Mouse (Mus musculus): Measurements from ENCODE around the gene Ormdl3.
A peak's percentile ranks its signal among the peaks of the same experiment; 100 is the strongest.

Ormdl3 gene

DNA sequence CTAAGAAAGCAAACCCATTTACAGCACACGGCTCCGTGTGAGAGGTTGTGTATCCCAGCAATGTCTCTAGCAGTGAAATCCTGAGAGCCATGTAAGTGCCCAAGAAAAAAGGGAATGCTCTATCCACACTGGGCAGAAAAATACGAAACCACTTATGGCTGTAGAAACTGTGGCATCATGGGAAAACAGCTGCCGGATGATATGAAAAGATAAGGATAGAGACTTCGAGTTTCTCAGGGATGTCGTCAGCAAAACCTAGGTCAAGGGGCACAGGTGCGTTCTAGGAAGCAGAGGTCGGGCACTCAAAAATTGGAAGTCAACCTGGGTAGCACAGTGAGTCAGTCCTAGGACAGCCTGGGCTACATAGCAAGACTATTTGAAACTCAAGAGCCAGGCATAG lies 2.1 kb upstream of the Ormdl3 start:
- DNase-seq (ENCODE audit: extremely low spot score, low spot score), result no peak

- DNase-seq (ENCODE audit: extremely low spot score, low spot score), result no peak
Observed at GRCm38 (mm10) chr11:98588833-98589281, 1.7 kb upstream of the Ormdl3 start.

- DNase-seq (ENCODE audit: extremely low spot score, low spot score), result peak; percentile 60
Observed at GRCm38 (mm10) chr11:98587684-98588546, 747 bp upstream of the Ormdl3 start.

DNA sequence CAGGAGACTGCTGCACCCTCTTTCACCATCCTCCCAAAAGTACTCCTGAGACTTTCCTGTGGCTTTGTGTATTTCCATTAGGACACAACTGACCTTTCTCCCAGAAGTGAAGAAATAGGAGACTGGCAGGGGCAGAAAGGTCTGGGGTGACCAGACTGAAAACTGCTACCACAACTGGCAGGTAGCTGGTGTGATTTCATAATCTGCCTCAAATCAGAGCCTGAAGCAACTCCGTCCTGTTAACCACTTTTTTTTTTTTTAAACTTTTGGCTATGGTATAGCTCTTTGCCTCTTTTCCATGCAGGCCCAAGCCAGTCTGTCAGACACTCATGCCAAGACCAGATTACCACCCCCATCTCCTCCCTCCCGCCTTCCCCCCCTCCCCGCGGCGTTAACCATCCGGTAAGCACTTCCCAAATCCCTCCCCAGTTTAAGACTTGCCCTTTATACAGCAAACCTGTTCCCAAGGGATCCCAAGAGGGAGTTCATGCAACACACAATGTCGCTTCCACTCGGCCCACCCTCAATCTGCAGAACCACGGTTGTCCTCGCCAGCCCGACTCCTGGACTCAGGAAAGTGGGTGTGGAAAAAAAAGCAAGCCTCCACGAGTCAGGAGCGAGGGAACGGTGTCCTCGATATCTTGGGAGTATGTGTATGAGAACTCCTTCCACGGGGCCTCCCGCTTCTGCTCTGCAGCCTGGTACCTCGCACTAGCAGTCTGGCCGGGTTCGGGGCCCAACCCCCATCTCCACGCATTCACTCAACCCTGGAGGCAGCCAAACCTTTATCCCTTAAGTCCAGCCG lies 879 bp downstream of the Ormdl3 start:
- no peak for DNase-seq (ENCODE audit: extremely low spot score, low spot score)

GRCm38 (mm10) chr11:98584629-98585177 lies 2.5 kb downstream of the Ormdl3 start:
- DNase-seq (ENCODE audit: extremely low spot score, low spot score), result no peak

DNA sequence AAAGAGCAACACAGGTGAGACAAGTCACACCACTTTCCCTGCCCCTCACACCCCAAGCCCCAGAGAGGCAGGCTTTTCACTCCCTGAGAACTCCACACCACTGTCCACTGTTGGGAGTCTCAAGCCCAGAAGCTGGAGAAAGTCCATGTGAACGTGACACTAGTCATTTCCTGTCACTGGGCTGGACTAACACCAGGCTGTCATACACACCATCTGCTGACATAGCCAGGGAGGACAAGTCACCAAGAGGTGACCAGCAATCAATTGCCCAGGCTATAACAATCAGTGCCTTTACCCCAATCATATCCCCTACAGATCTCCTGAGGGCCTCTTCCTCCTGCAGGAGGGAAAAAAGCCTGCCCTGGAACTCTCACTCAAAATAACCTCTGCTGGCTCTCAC lies 3.0 kb downstream of the Ormdl3 start:
- DNase-seq (ENCODE audit: extremely low spot score, low spot score), result no peak

DNA sequence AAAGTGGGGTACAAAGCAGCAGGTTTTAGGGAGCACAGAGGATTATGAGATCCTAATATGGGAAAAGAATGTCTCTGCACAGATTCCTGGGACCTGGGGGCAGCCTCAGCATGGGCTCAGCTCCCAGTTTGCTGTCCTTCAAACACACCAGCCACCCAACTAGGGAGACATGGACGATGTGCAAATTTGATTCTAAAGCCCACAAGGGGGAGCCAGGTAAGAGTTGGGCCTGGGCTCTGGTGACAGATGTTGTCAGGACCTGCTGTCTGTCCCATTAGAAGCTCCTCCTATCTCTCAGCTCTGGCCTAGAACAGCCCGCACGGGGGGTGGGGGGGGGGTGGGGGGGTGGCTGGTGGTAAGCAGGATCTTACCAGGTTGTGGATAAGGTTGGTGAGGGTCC lies 3.6 kb downstream of the Ormdl3 start:
- DNase-seq (ENCODE audit: extremely low spot score, low spot score), result no peak

DNA sequence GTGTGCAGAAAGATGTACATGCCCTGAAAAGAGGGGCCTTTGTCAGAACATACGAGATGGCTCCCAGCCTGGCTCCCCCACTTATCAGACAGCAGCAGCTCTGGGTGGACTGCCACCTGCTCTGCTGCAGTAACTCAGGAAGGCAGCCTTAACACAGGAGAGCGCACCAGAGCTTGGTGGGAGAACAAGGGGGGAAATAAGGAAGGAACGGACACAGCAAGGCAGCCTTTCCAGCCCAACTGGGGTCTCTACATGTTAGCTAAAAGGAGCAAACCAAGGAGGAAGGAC lies 4.0 kb downstream of the Ormdl3 start:
- no peak for DNase-seq (ENCODE audit: extremely low spot score, low spot score)

DNA sequence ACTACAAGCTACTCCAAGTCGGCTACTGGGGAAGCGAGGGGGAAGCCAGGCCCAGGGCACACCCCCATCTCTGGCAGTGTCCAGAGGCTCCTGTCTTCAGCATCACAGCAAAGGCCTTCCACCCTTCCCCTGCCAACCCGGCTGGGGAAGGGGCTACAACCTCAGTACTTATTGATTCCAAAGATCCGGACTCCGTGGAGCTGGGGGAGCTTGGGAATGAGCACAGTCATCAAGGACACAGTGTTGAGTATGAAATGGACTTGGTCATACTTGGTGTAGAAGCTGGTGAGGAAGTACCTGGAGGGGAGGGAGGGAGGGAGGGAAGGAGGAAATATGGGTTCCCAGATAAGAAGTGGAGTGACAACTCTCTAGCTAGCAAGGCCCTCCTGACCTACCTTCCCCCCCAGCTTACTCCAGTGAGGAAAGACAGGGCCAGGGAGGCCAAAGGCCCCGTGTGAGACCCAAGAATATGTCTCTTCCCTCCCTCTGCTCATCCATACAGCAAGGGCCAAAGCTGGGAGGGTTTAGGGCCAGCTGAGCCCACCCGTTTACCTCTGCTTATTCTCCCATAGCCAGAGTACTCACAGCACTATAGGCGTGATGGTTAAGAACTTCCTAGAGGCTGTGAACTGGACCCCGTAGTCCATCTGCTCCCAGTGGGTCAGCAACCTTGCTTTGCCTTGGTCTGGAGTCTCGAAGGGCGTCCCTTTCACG lies 4.5 kb downstream of the Ormdl3 start:
- DNase-seq (ENCODE audit: extremely low spot score, low spot score), result no peak

GRCm38 (mm10) chr11:98582030-98582388 lies 5.2 kb downstream of the Ormdl3 start:
- DNase-seq (ENCODE audit: extremely low spot score, low spot score), result no peak

DNA sequence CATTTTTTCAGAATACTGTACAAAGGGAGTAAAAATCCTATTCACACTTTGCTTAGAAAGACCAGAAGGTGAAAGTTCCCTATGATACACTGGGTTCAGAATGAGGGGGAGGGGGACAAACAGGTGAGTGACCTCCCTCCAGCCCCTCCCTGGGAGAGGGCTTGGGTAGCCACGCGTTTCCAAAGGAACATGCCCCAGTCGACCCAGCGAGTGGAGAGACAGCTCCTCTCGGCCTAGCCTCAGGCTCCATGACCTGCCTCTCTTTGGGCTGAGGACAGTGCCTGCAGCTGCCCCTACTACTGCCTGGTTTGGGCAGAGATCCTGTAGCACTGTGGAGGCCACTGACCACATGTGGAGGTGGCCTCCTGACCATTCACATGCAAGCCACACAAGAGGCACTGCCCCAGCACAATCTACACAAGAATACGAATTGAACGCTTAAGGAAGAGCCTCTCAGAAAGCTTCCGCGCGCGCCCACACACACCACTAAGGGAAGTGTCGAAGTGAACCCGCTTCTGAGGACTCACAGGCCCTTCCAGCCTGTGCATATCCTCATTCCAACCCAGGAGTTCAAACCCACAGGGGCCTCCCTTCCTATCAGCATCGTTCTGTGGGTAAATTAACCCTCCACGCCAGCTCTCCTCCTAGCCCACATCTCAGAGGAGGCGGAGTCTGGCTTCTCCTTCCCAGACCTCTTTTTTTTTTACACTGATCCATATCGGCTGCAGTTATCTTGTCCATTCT lies 5.7 kb downstream of the Ormdl3 start:
- DNase-seq (ENCODE audit: extremely low spot score, low spot score), result no peak

DNA sequence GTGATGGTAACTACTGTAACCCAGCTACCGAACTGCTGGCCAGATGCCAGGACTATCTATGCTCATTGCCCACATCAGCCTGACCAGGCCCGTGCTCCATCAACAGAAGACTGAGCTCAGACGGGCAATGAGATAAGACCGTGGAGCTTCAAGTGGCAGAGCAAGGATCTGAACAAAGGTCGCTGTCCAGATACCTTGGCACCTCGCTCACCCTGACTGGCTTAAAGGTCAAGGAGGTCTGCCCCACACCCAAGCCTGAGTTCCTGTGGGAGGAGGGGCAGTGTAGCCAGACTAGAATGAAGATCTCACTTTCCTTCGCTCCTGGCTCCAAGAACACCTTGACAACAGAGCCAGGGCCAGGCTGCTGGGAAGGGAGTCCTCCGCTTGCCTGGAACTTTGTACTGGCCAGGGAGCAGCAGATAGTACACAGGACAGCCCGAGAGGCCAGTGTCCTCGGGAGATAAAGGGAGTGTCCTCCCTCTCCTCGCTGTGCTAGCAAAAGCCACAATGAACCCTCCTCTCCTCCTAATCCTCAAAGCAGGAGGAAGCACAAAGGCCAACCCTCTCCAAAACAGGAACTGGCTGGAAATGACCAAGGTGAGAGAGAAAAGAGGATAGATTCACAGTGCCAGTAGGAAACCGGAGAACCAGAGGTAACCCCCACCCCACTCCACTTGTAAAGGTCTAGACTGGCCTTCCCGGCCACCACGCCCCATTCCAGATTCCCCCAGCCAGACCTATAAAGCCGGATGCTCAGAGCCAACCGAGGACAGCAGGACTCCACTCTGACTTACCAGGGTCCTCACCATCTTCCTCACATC lies 6.7 kb downstream of the Ormdl3 start:
- DNase-seq (ENCODE audit: extremely low spot score, low spot score), result no peak

DNA sequence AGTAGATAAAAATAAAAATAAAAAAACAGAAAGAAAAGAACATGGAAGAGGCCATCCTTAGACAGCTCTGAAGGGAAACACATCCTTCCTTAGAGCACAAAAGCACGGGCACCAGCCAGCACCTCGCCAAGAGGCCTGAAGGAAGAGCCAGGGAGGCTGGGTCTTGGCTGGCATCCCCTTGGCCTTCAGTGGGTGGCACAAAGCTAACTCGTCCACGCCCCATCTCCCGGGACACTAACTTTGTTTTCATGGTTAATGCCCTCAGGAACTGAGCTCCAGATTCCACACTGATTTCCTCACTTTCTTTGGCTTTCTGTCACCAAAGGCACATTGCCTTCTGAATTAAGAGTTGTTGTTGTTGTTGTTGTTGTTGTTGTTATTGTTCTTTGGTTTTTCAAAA lies 9.4 kb downstream of the Ormdl3 start:
- no peak for DNase-seq (ENCODE audit: extremely low spot score, low spot score)

DNA sequence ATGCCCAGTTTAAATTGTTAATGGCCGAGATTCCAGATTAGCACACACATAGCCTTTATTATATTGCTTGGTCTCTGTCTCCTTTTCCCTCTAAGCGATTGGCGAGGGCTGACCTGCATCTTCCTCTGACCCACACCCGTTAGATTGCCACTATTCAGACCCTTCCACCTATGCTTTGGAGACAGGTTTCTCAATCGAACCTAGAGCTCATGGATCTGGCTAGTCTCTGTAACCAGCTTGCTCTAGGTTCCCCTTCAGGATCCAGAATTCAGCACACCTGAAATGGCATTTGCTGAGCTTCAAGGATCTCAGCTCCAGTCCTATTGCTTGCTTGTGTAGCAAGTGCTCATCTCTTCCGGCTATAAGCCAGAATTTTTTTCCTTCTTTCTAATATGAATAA lies 17.7 kb downstream of the Ormdl3 start:
- no peak for DNase-seq (ENCODE audit: extremely low spot score, low spot score)

GRCm38 (mm10) chr11:98568326-98568725 lies 18.8 kb downstream of the Ormdl3 start:
- no peak for DNase-seq (ENCODE audit: extremely low spot score, low spot score)

DNA sequence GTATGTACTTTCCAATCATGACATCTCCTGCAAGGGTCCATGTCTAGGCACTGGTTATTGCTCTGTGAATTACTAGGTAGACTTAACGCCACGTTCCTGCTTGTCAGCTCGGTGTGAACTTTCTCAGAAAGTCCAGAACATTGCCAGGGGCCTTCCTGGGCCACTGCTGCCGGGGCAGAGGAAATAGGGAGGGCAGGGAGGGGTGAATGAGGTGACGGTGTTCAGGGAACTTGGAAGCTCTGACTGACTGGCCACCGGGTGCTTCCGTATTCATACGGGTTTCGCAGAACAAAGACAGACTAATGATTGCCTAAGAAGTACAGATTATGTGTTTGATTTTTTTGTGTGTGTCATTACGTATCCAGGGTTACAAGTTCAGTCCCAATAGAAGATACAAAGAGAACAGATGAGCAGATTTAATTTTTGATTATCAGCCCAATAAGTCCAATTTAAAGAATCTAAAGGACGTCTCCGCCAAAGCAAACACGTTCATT lies 23.2 kb downstream of the Ormdl3 start:
- no peak for DNase-seq (ENCODE audit: extremely low spot score, low spot score)

GRCm38 (mm10) chr11:98563025-98563424 lies 24.1 kb downstream of the Ormdl3 start:
- DNase-seq (ENCODE audit: extremely low spot score, low spot score), result no peak

GRCm38 (mm10) chr11:98560942-98561341 lies 26.2 kb downstream of the Ormdl3 start:
- DNase-seq (ENCODE audit: extremely low spot score, low spot score), result no peak

DNA sequence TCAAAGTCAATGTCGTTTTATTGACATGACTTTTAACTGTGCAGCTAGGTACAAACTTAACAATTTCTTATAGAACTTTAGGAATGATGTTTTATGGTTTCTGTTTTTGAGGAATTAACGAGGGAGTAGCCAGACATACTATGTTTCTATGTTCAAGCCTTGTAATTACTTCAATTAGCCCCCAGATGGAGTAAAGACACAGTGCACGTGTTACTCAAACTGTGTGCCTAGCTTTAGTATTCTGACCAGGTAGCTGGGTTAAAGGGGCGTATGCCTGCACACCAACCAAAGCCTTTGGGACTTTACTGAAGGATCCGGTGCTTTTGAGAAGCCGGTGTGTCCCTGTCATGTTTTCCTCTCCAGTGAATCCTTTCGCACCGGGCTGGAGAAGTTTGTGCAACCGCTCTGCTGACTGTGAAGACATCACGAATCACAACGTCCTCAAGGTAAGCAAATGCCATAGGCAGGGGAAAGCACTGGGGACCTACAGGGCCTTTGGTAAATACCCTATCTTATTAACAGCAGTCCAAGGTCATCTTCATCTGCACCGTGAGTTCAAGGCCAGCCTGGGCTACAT lies 32.0 kb downstream of the Ormdl3 start:
- DNase-seq (ENCODE audit: extremely low spot score, low spot score), result no peak

DNA sequence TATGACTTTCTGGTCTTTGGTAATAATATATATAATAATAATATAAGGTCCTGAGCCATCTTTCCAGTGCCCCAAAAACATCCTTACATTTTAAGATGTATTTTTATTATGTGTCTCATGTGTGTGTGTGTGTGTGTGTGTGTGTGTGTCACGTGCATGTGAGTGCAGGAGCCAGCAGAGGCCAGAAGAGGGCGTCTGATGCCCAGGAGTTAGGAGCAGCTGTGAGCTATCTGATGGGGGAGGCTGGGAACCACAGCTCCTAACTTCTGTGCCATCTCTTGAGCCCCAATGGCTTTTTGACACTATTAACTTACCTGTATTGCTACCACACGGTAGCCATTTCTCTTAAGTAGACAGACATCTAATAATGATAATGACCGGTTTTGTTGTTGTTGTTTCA lies 33.2 kb downstream of the Ormdl3 start:
- no peak for DNase-seq (ENCODE audit: extremely low spot score, low spot score)
